Mouse (Mus musculus) neural tube, embryonic 11.5 days (tissue): ENCODE data around the gene Nadk. TPM values are rescaled to one million over a fixed set of nuclear protein-coding genes. Genes with fewer than 3 reads are reported as not detected.

Experiments used
- ATAC-seq: fragments of 200-750 bp; cut with Nextera tagmentation; 2 replicates; pipeline ENCODE4 v1.8.0; 2017; ENCODE audit warnings: moderate number of reproducible peaks, mild to moderate bottlenecking, moderate TSS enrichment, moderate library complexity; ENCODE audit not compliant: insufficient read depth, low FRiP score, low TSS enrichment
- DNase-seq: peaks from one replicate; pipeline ENCODE4 v3.0.0-alpha.2; 2015; ENCODE audit warnings: low spot score
- H3K27ac ChIP-seq: fragments of 300-500 bp; sonication (generic); 2 replicates; pipeline ENCODE4 v1.5.1; 2014; ENCODE audit warnings: low read depth, mild to moderate bottlenecking, low read length
- H3K27me3 ChIP-seq: fragments of 300-500 bp; sonication (generic); 2 replicates; pipeline ENCODE4 v1.6.1; 2014; ENCODE audit warnings: mild to moderate bottlenecking, low read length, mixed read lengths; ENCODE audit not compliant: control insufficient read depth, insufficient read depth
- H3K36me3 ChIP-seq: fragments of 300-500 bp; sonication (generic); 2 replicates; pipeline ENCODE4 v1.6.1; 2014; ENCODE audit warnings: mild to moderate bottlenecking, low read length, moderate library complexity, mixed read lengths; ENCODE audit not compliant: control insufficient read depth, insufficient read depth
- H3K4me1 ChIP-seq: fragments of 300-500 bp; sonication (generic); 2 replicates; pipeline ENCODE4 v1.6.1; 2014; ENCODE audit warnings: low read length, mixed read lengths; ENCODE audit not compliant: control insufficient read depth, insufficient read depth
- H3K4me2 ChIP-seq: fragments of 300-500 bp; sonication (generic); 2 replicates; pipeline ENCODE4 v1.6.1; 2014; ENCODE audit warnings: low read depth, mild to moderate bottlenecking, moderate library complexity
- H3K4me3 ChIP-seq: fragments of 300-500 bp; sonication (generic); 2 replicates; pipeline ENCODE4 v1.5.1; 2014; ENCODE audit warnings: low read depth, low read length
- H3K9ac ChIP-seq: fragments of 300-500 bp; sonication (generic); 2 replicates; pipeline ENCODE4 v1.6.1; 2014; ENCODE audit warnings: mild to moderate bottlenecking, low read length
- H3K9me3 ChIP-seq: fragments of 300-500 bp; sonication (generic); 2 replicates; pipeline ENCODE4 v1.6.1; 2016; ENCODE audit warnings: low read length; ENCODE audit not compliant: control insufficient read depth
- WGBS: fragments of 180-500 bp; shearing (Covaris S2); extraction: QIAGEN DNeasy Blood & Tissue Kit; methylation state at CpG from one replicate; pipeline ENCODE4 v1.1.7; 2014; 5-methylcytosine and 5-hydroxymethylcytosine counted together
- polyA plus RNA-seq: library from polyadenylated mRNA; unstranded; fragments of >200 nt; fragmentation: Nextera tagmentation; extraction: Ambion mirVana; gene quantifications from 2 replicates; pipeline ENCODE4 v1.2.1, GENCODE M21; 2014

Gene Nadk
- polyA plus RNA-seq, 1 experiment from 2014 or later, result 110 TPM

GRCm38 (mm10) chr4:155603801-155604200 is 41.6 kb downstream of the Nadk start:
- no peak for ATAC-seq
- no peak overlapping the region for H3K9ac ChIP-seq
- 96% methylated on average over 6 of the region's 6 CpGs for WGBS

GRCm38 (mm10) chr4:155605132-155605531 is 43.0 kb downstream of the Nadk start:
- no peak for DNase-seq
- H3K4me1 ChIP-seq, result peaks cover 6% of the 10 kb centered on the region; the same call in 1 of the 2 replicates

More at GRCm38 (mm10) chr4:155603801-155604200, 41.6 kb downstream of the Nadk start:
- DNase-seq, result no peak
- Histone ChIP-seq H3K27ac (no peak overlapping the region), H3K4me1 (peaks cover 6% of the 10 kb centered on the region; the same call in 1 of the 2 replicates), H3K9me3 (no peaks in the 10 kb centered on the region), H3K4me2 (no peak overlapping the region), H3K4me3 (no peak overlapping the region), H3K27me3 (no peaks in the 10 kb centered on the region), H3K36me3 (no peaks in the 10 kb centered on the region)

GRCm38 (mm10) chr4:155606825-155607224 is 44.6 kb downstream of the Nadk start:
- Histone ChIP-seq H3K4me2 (no peak overlapping the region), H3K36me3 (peaks cover 11% of the 10 kb centered on the region), H3K4me3 (no peak overlapping the region), H3K4me1 (peaks cover 6% of the 10 kb centered on the region; the same call in 1 of the 2 replicates), H3K9ac (no peak overlapping the region), H3K27ac (no peak overlapping the region), H3K9me3 (no peaks in the 10 kb centered on the region), H3K27me3 (no peaks in the 10 kb centered on the region)
- ATAC-seq (no peak), DNase-seq (no peak)
- WGBS, result 82% methylated on average over 2 of the region's 2 CpGs

More at GRCm38 (mm10) chr4:155605132-155605531, 43.0 kb downstream of the Nadk start:
- Histone ChIP-seq H3K27me3 (no peaks in the 10 kb centered on the region), H3K9me3 (no peaks in the 10 kb centered on the region), H3K27ac (no peak overlapping the region), H3K4me2 (no peak overlapping the region), H3K4me3 (no peak overlapping the region), H3K36me3 (peaks cover 6% of the 10 kb centered on the region; the same call in 1 of the 2 replicates), H3K9ac (no peak overlapping the region)
- 95% methylated on average over 4 of the region's 4 CpGs for WGBS
- no peak for ATAC-seq

- Histone ChIP-seq H3K4me1 (no peaks in the 10 kb centered on the region), H3K4me2 (no peak overlapping the region), H3K9me3 (no peaks in the 10 kb centered on the region), H3K4me3 (no peak overlapping the region), H3K27ac (no peak overlapping the region), H3K36me3 (peaks cover 16% of the 10 kb centered on the region), H3K27me3 (no peaks in the 10 kb centered on the region), H3K9ac (no peak overlapping the region)
- DNase-seq (no peak), ATAC-seq (no peak)
- 96% methylated on average over 3 of the region's 3 CpGs for WGBS
Measured at GRCm38 (mm10) chr4:155611860-155612259, 49.7 kb downstream of the Nadk start.

- H3K9ac ChIP-seq, result no peak overlapping the region
- 94% methylated on average over 3 of the region's 3 CpGs for WGBS
- DNase-seq (no peak), ATAC-seq (no peak)
- no peak overlapping the region for H3K27ac ChIP-seq
- H3K9me3 ChIP-seq, result no peaks in the 10 kb centered on the region
- H3K4me1 ChIP-seq, result no peaks in the 10 kb centered on the region
- no peak overlapping the region for H3K4me2 ChIP-seq
- H3K4me3 ChIP-seq, result no peak overlapping the region
- H3K27me3 ChIP-seq, result no peaks in the 10 kb centered on the region
- H3K36me3 ChIP-seq, result peaks cover 16% of the 10 kb centered on the region
Measured at GRCm38 (mm10) chr4:155613264-155613663, 51.1 kb downstream of the Nadk start.

GRCm38 (mm10) chr4:155618321-155618720 is 56.1 kb downstream of the Nadk start:
- peaks cover 4% of the 10 kb centered on the region for H3K36me3 ChIP-seq
- H3K27me3 ChIP-seq, result no peaks in the 10 kb centered on the region
- WGBS, result 92% methylated on average over 5 of the region's 5 CpGs
- H3K4me2 ChIP-seq, result no peak overlapping the region
- DNase-seq (no peak), ATAC-seq (no peak)
- no peak overlapping the region for H3K9ac ChIP-seq
- H3K9me3 ChIP-seq, result no peaks in the 10 kb centered on the region
- no peak overlapping the region for H3K27ac ChIP-seq
- H3K4me3 ChIP-seq, result no peak overlapping the region
- no peaks in the 10 kb centered on the region for H3K4me1 ChIP-seq

- Histone ChIP-seq H3K27me3 (no peaks in the 10 kb centered on the region), H3K9ac (peak within 1 kb of the TSS; percentile 77), H3K9me3 (no peaks in the 10 kb centered on the region), H3K4me3 (peak within 1 kb of the TSS; percentile 86), H3K4me1 (peaks cover 2% of the 10 kb centered on the region; the same call in 1 of the 2 replicates), H3K36me3 (no peaks in the 10 kb centered on the region), H3K27ac (peak within 1 kb of the TSS; percentile 69), H3K4me2 (peak within 1 kb of the TSS; percentile 71)
- WGBS, result under 1% methylated on average over 81 of the region's 84 CpGs
- ATAC-seq (peak; percentile 98), DNase-seq (peak; percentile 98)
Measured at GRCm38 (mm10) chr4:155624338-155625291, 62.4 kb downstream of the Nadk start, which contains the start of gene Cdk11b. Gene Cdk11b (plus strand): TSS chr4:155624854.

- 90% methylated on average over 6 of the region's 6 CpGs for WGBS
Measured at GRCm38 (mm10) chr4:155630267-155630666, 68.1 kb downstream of the Nadk start.

More at GRCm38 (mm10) chr4:155630267-155630666, 68.1 kb downstream of the Nadk start:
- DNase-seq (no peak), ATAC-seq (no peak)
- Histone ChIP-seq H3K9ac (no peak overlapping the region), H3K4me1 (no peaks in the 10 kb centered on the region), H3K27ac (no peak overlapping the region), H3K4me3 (no peak overlapping the region), H3K36me3 (peaks cover 12% of the 10 kb centered on the region), H3K27me3 (no peaks in the 10 kb centered on the region), H3K9me3 (no peaks in the 10 kb centered on the region), H3K4me2 (no peak overlapping the region)
